Mouse (Mus musculus) layer of hippocampus, adult 11-12 months (tissue): ENCODE data around the gene She.
A peak's percentile ranks its signal among the peaks of the same experiment; 100 is the strongest.
"Not testable (repeated sequence)": the region's sequence is repeated elsewhere in the genome, so short reads cannot be mapped to it uniquely, and the experiment has no call there.

Experiments
- DNase-seq: peaks from one replicate; pipeline ENCODE4 v3.0.0; 2022; ENCODE audit warnings: low spot score

Gene She

GRCm38 (mm10) chr3:89830815-89831591 is at the start of gene She:
Gene She, plus strand, starts transcription at chr3:89831370.
- DNase-seq: no peak

DNA sequence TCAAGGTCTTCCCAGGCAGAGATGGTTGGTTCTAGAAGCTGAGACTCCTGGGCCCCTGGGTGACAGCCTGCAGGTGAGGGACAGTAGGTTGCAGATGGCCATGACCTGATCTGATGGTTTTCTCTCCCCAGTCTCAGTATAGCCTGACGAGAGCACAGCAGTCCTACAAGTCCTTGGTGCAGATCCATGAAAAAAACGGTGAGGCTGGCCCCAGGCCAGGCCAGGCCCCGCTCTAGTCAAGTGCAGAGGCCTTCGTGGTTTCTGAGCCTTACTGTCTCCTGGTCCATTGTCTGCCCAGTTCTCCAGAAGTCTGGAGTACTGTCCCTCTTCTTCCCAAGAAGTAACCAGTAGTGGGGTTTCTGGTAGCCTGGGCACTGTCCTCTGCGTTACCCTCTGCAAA is 49.5 kb upstream of the She start:
- DNase-seq: no peak

DNA sequence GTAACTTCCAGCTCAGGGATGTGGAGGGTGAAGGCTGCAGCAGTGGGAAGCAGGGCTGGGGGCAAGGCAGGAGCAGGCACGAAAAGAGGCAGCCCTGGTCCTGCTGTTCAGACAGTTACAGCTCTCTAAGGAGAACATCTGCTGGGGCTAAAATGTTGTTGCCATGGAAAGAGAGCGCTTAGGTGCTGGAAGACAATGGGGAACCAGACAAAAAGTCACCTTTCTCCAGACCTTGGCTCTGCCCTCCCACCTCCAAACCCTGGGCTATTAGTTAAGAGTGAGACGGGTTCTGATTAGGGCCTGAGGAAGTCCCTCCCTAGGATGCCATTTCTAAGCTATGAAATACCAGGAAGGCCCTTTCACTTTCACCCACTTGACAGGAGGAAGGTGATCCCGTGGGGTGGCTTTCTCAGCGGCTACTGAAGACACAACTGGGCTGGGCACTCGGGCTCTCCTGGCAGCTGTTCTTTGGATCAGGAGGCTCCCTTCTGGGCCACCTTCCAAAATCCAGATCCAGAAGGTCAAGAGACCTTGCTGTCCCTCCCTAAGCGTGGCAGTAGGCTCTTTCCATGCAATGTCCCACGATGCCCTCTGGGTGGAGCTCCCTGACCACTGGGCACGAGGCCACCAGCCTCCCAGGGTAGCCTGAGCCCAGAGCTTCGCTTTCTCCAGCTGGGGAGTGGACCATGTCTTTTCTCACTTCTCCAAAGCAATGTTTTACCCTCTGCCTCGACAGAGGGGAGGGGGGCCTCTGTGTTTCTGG is 46.0 kb upstream of the She start:
- peak; percentile 69 for DNase-seq

- no peak for DNase-seq
These were observed 44.9 kb upstream of the She start for GRCm38 (mm10) chr3:89786275-89786674.

- DNase-seq: no peak
These were observed 42.4 kb upstream of the She start for GRCm38 (mm10) chr3:89788680-89789352.

DNA sequence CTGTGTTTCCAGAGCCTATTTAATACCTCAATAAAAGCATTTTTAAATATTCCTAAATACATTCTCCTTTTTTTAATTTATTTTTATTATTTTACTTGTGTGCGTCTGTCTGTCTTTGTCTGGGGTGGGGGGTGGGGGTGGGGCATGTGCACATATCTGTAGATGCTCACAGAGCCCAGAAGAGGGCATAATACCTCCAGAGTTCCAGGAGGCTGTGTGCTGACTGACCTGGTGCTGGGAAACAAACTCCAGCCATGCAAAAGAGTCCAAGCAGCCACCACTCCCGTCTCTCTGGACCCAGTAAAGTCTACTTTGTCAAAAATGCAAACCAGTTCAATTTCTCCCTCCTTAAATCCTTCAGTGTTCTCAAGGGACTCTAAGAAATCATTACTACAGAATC is 36.6 kb upstream of the She start:
- DNase-seq: no peak

DNA sequence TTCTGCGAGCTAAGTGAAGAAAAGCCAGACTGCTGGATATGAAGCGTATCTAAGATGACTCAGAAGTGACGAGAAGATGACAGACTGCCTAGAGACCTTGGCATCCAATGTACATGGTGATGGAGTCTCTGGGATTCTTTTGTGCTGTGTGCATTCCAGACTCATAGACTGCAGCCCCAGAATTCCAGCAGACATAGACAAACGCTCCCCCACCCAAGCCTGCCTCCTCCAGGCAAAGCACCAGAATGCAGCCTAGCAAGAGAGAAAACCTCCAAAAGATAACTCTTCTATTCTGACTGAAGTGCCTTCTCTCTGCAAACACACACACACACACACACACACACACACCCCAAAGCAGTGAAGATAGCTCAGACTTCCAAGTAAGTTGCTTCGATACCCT is 35.4 kb upstream of the She start:
- no peak for DNase-seq

DNA sequence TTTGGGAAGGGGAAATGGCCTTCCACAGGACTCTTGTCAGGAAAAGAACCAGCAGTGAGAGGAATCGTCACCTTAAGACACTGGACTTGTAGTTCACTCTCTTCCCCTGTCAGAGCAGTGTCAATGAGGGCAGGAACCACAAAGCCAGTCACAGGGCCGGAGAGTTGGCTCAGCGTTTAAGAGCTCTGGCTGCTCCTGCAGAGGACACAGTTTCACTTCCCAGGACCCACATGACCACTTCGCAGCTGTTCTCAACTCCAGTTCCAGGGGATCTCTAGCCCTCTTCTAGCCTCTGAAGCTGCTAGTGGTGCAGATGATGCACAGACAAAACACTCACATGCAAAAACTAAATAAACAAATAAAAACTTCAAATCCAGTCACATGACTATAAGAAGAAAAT is 34.8 kb upstream of the She start:
- DNase-seq: no peak

DNA sequence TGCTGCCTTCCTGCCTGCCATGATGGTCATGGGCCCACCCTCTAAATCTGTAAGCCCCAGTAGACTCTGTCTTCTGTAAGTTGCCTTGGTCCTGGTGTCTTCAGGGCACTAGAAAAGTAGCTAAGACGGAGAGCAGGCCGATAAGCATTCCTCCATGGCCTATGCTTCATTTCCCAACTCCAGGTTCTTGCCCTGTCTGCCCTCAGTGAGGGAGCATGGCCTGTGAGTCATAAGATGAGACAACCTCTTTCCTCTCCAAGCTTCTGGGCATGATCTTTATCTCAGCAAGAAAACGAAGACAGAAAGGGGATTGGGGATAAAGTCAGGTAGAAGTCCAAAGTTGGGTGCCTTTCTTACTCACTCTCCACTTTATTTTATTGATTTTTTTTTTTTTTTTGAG is 32.7 kb upstream of the She start:
- DNase-seq: no peak

DNA sequence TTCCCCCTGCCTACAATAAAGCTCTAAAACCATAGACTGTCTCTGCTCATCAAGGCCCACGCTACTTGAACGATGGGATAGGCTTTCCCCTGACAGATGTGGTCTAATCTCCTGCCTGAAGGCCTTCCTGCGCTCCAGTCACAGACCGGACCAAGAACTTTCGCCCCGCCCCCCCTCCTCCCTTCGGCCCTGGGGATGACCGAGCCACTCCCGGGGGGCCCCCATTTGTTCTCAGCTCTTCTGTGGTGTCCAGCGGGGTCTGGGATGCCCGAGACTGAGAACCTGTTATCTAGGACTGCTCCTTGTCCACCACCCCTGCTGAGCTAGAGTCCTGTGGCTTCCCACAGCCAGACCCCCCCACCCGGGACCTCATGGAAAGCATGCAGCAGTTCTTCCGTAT is 31.7 kb upstream of the She start:
- DNase-seq: no peak

DNA sequence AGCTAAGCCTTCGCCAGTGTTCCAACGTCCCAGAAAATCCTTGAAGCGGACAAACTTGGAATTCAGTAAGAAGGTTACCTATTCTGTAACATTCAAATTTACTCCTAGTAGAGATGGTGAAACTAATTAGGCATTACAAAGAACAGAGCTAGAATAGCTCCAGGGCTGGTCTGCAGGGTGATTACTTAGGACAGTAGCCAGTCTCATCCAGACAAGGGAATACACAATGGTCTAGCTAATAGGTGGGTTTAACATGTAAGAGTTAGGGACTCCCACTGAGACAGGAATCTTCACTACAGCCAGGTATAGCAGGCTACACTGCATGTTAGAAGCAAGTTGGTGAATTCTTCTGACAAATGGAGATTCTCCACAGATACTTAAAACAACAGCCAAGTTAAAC is 31.1 kb upstream of the She start:
- not testable (repeated sequence) for DNase-seq

- DNase-seq: no peak
These were observed 30.2 kb upstream of the She start for GRCm38 (mm10) chr3:89800774-89801506.

GRCm38 (mm10) chr3:89801507-89801847 is 29.7 kb upstream of the She start:
- no peak for DNase-seq

GRCm38 (mm10) chr3:89802876-89803275 is 28.3 kb upstream of the She start:
- no peak for DNase-seq

DNA sequence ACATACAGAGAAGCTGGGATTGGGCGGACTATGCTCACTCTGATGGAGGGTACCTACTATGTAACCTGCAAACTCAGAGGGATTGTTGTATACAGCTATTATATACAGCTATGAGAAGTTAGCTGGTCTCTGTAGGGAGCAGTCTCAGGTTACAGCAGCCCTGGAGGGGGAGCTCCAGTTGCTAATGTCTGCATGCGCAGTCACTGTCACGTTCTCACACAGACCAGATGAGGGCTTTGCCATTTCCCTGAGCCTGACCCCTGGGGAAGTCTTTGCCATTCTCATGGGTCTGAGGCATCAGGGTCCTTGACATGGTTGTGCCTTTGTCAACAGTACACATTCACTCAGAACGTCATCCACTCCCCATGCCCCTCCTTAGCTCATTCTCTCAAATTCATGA is 26.0 kb upstream of the She start:
- no peak for DNase-seq

DNA sequence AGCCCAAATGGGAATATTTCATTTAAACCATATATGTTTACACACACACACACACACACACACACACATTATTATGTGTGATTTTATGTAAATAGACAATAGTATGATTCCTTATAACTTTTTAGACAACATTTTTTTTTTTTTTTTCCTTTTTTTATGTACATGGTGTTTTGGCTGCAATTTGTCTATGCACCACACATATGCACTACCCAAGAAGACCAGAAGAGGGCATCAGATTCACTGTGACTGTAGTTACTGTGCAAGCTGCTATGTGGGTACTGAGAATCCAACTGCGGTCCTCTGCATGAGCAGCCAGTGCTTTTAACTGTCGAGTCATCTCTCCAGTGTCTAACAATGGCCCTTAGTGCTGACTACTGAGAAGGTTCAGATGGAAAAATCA is 24.4 kb upstream of the She start:
- DNase-seq: no peak

- DNase-seq: no peak
These were observed 24.0 kb upstream of the She start for GRCm38 (mm10) chr3:89807171-89807570.

DNA sequence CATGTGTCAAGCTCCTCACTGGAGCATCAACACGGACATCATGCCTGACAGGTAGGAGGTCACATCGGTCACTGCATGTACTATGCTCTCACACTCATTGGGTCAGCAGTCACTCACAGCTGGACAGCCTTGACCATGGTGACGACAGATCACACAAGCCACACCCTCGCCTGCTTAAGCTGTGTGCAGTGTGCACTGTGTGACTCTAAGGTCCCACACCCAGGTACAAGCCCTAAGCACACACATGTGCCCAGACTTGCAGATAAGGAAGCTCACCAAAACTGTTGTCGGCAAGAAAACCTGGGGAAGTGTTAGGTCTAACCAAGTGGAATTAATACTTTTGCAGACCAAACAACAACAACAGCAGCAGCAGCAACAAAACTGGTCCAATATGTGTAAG is 23.3 kb upstream of the She start:
- no peak for DNase-seq

- DNase-seq: no peak
These were observed 22.5 kb upstream of the She start for GRCm38 (mm10) chr3:89808638-89809037.

GRCm38 (mm10) chr3:89810841-89811240 is 20.3 kb upstream of the She start:
- no peak for DNase-seq

- no peak for DNase-seq
These were observed 19.0 kb upstream of the She start for GRCm38 (mm10) chr3:89812166-89812565.

DNA sequence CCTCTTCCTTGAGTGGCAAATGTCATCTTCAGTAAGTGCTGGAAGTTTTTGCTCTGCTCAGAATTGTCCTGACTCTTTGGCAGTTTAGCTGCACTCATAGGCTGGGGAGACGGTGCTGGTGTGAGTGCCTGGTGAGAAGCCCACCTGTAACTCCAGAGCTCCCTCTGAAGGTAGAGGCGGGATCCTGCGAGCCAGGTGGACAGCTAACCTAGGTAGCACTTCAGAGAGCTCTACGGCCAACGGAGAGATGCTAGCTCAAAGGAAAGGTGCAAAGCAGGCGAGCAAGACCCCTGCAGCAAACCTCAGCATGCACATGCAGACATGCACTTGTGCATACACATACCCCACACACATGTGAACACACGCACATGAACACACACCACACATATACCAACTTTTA is 17.1 kb upstream of the She start:
- no peak for DNase-seq

DNA sequence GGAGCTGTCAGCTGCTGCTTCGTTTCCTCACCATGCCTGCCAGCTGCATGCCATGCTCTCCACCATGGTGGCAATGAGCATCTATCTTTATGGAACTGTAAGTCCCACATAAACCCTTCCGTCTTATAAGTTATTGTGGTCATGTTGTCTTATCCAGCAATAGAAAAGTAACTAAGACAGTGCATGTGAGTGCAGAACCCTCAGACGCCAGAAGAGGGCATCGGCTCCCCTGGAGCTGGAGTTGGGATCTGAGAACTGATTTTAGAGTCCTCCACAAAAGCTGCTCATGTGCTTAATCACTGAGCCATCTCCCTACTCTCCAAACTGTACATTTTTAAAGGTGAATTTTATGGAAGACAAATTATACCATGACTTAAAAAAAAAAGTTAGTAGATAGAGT is 14.1 kb upstream of the She start:
- DNase-seq: peak; percentile 14
